Mouse (Mus musculus) heart, adult 2 months (tissue): ENCODE data around the gene Lrrc46. TPM values are rescaled to one million over a fixed set of nuclear protein-coding genes. Genes with fewer than 3 reads are reported as not detected.
A peak's percentile ranks its signal among the peaks of the same experiment; 100 is the strongest.

Experiments
- DNase-seq, 2 experiments: peaks; one replicate each; pipeline ENCODE4 v3.0.0; 2021
- H3K27ac ChIP-seq: fragments of 200-600 bp; 2 replicates; pipeline ENCODE4 v1.8.1; 2022
- H3K27me3 ChIP-seq: fragments of 200-500 bp; 2 replicates; pipeline ENCODE4 v1.6.1; 2012; ENCODE audit warnings: mild to moderate bottlenecking, low read length, inconsistent platforms, mixed read lengths; ENCODE audit not compliant: control insufficient read depth, insufficient read depth
- H3K36me3 ChIP-seq: fragments of 200-500 bp; 2 replicates; pipeline ENCODE4 v1.6.1; 2012; ENCODE audit warnings: low read length, inconsistent platforms; ENCODE audit not compliant: control insufficient read depth, insufficient read depth
- H3K4me1 ChIP-seq: fragments of 200-500 bp; 2 replicates; pipeline ENCODE4 v1.6.1; 2011; ENCODE audit warnings: low read length; ENCODE audit not compliant: control insufficient read depth, insufficient read depth
- H3K4me3 ChIP-seq: fragments of 200-600 bp; 2 replicates; pipeline ENCODE4 v1.8.1; 2022
- H3K79me2 ChIP-seq: fragments of 200-500 bp; replicated peaks from 2 replicates; pipeline ENCODE4 v1.6.1; 2012; ENCODE audit warnings: mild to moderate bottlenecking, inconsistent platforms, low read length, moderate library complexity, mixed read lengths; ENCODE audit not compliant: control insufficient read depth, insufficient read depth
- H3K9ac ChIP-seq: fragments of 200-500 bp; 2 replicates; pipeline ENCODE4 v1.6.1; 2012; ENCODE audit warnings: low read depth, mild to moderate bottlenecking, control low read depth, inconsistent platforms, low read length, mixed read lengths
- CTCF ChIP-seq: fragments of 200-600 bp; IDR thresholded peaks from 2 replicates; pipeline ENCODE4 v1.8.1; 2022; ENCODE audit warnings: antibody characterized with exemption, mild to moderate bottlenecking, moderate library complexity
- EP300 ChIP-seq: fragments of 200-500 bp; IDR thresholded peaks from 2 replicates; pipeline ENCODE4 v1.6.1; 2011; ENCODE audit warnings: low read depth, low read length, control low read depth; ENCODE audit not compliant: insufficient read depth
- POLR2A ChIP-seq: fragments of 200-500 bp; IDR thresholded peaks from 2 replicates; pipeline ENCODE4 v1.6.1; 2011; ENCODE audit warnings: mild to moderate bottlenecking, low read depth, low read length, control low read depth; ENCODE audit not compliant: insufficient read depth
- WGBS: fragments of 180-500 bp; shearing (Covaris S2); methylation state at CpG from one replicate; pipeline ENCODE4 v1.1.7; 2018; 5-methylcytosine and 5-hydroxymethylcytosine counted together
- intact Hi-C: fragments of 180-260 bp; cut with DNase I; formaldehyde crosslinking; loops from one replicate; pipeline ENCODE4 v1.15.1; 2025
- polyA plus RNA-seq: library from polyadenylated mRNA; depleted of rRNA; stranded (reverse); fragments of >200 nt; gene quantifications from 2 replicates; pipeline ENCODE4 v1.2.3, GENCODE M21; 2012
- total RNA-seq, 2 experiments: library from RNA; stranded (reverse); gene quantifications; 2 replicates each; pipeline ENCODE4 v1.2.3; 2021

The Lrrc46 gene
- total and polyA plus RNA-seq, 3 experiments = 0.18 to 1.0 TPM; not detected in 1

DNA sequence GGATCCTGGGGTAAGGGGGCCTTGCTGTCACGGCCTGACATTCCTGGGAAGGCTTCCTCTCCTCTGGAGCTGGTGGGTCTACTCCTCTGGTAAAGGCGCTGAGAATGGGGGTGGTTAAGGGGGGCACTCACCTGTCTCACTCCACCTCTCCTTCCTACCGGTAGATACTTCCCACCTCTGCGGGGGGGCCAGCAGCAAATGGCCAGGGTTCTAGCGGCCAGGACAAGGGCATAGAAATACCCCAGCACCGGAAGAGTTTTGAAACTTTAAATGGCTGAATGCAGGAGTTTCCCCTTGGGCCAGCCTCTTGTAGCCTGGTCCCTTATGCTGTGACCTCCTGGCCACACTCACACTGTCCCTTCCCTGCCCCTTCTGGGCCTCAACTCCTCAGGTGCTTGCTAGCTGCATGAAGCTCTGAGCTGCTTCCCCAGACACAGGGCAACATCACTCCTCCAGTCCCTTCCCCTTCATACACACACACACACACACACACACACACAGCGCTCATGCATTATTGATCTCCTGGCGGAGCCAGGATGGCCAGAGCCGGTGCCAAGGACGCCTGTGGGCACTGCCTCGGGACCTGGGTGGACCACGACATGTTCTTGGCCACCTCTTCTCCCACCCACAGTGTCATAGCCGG is 9.9 kb upstream of the Lrrc46 start:
- Histone ChIP-seq H3K9ac (peak overlapping the region; percentile 73), H3K27me3 (no peaks in the 10 kb centered on the region), H3K4me3 (peak overlapping the region; percentile 70), H3K4me1 (peaks cover 10% of the 10 kb centered on the region), H3K36me3 (no peaks in the 10 kb centered on the region), H3K27ac (peak overlapping the region; percentile 68), H3K79me2 (no peaks in the 10 kb centered on the region)
- TF ChIP-seq EP300 (no peak), CTCF (no peak), POLR2A (no peak)
- 9% methylated on average over 13 of the region's 13 CpGs for WGBS
- intact Hi-C loops = no loop called here
- DNase-seq = no peak

DNA sequence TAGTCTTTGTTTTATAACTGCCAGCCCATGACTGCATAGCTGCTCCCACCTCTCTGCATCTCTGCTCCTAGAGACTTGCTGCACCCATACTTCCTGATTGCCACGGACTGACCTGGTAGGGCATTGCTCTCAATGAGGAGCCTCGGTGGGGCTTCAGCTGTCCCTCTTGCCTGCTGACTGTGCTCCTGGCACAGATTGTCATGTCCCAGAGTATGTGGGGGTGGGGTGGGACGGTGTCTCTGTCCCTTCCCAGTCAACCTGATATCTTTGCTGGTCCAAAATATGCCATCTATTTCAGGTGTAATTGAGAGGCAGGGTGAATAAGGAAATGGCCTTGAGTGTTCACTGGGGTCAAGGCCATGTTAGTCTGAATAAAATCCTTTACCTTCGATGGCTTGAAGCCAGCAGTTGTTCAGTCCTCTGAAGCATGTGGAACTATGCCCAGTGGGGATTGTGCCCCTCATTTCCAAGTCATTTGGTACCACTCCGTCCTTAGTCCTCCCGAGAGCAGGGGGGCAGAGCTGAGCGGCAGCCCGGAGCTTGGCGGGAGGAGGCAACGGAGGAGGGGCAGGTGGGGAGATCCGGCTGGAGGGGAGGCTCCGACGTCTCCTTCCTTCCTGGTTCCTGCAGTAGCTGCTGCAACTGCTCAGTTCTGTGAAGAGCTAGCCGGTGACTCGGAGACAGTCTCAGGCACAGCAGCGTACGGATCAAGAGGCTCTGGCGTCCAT is 9.2 kb upstream of the Lrrc46 start, which contains the start of gene Osbpl7:
Gene Osbpl7 (plus strand): TSS at position 413 of the 728 bp plus-strand sequence.
- Histone ChIP-seq H3K4me1 (peaks cover 10% of the 10 kb centered on the region), H3K36me3 (no peaks in the 10 kb centered on the region), H3K27me3 (no peaks in the 10 kb centered on the region), H3K79me2 (no peaks in the 10 kb centered on the region), H3K27ac (peak within 1 kb of the TSS; percentile 68), H3K4me3 (peak within 1 kb of the TSS; percentile 70), H3K9ac (peak within 1 kb of the TSS; percentile 73)
- DNase-seq = peak; percentile 81 to 83
- intact Hi-C loops = no loop called here
- 3% methylated on average over 18 of the region's 18 CpGs for whole genome bisulfite sequencing
- TF ChIP-seq CTCF = peak; percentile 63
- peak; percentile 55; the same call in 1 of the 2 replicates for TF ChIP-seq EP300
- TF ChIP-seq POLR2A = peak; percentile 87

- 82% methylated on average over 6 of the region's 6 CpGs for WGBS
- no peak overlapping the region for H3K4me3 ChIP-seq
- no peak for DNase-seq
- TF ChIP-seq POLR2A (no peak), CTCF (no peak), EP300 (no peak)
- H3K4me1 ChIP-seq = peaks cover 10% of the 10 kb centered on the region
- no peak overlapping the region for H3K27ac ChIP-seq
- no peak overlapping the region for H3K9ac ChIP-seq
- no peaks in the 10 kb centered on the region for H3K36me3 ChIP-seq
- intact Hi-C loops = no loop called here
- H3K79me2 ChIP-seq = no peaks in the 10 kb centered on the region
- H3K27me3 ChIP-seq = no peaks in the 10 kb centered on the region
These were observed 8.4 kb upstream of the Lrrc46 start for GRCm38 (mm10) chr11:97049492-97050085.

GRCm38 (mm10) chr11:97048090-97048650 is 7.0 kb upstream of the Lrrc46 start:
- peaks cover 10% of the 10 kb centered on the region for H3K4me1 ChIP-seq
- no peaks in the 10 kb centered on the region for H3K36me3 ChIP-seq
- DNase-seq = no peak
- no peak overlapping the region for H3K9ac ChIP-seq
- H3K27me3 ChIP-seq = no peaks in the 10 kb centered on the region
- intact Hi-C loops = no loop called here
- no peak overlapping the region for H3K27ac ChIP-seq
- no peaks in the 10 kb centered on the region for H3K79me2 ChIP-seq
- no peak for TF ChIP-seq CTCF
- TF ChIP-seq POLR2A = no peak
- no peak for TF ChIP-seq EP300
- no peak overlapping the region for H3K4me3 ChIP-seq
- WGBS = 61% methylated on average over 8 of the region's 8 CpGs

GRCm38 (mm10) chr11:97045861-97046260 is 4.7 kb upstream of the Lrrc46 start:
- intact Hi-C loops = no loop called here
- Histone ChIP-seq H3K4me1 (peaks cover 3% of the 10 kb centered on the region), H3K27ac (no peak overlapping the region), H3K79me2 (no peaks in the 10 kb centered on the region), H3K9ac (no peak overlapping the region), H3K27me3 (no peaks in the 10 kb centered on the region), H3K36me3 (no peaks in the 10 kb centered on the region), H3K4me3 (no peak overlapping the region)
- no peak for DNase-seq
- 83% methylated on average over 7 of the region's 7 CpGs for WGBS
- TF ChIP-seq CTCF (peak; percentile 50), EP300 (no peak)
